Mouse (Mus musculus) MEL (cell line): ENCODE data around the gene Palm. TPM values are rescaled to one million over a fixed set of nuclear protein-coding genes. Genes with fewer than 3 reads are reported as not detected.
A peak's percentile ranks its signal among the peaks of the same experiment; 100 is the strongest.

Source experiments
- DNase-seq: peaks from one replicate; pipeline ENCODE4 v3.0.0; 2011; ENCODE audit warnings: low read depth, low spot score
- H3K27ac ChIP-seq: 2 replicates; pipeline ENCODE4 v1.5.1; 2012; ENCODE audit warnings: low read depth, mild to moderate bottlenecking, control low read depth, low read length, moderate library complexity; ENCODE audit not compliant: control insufficient read depth
- H3K27me3 ChIP-seq, 2 experiments: fragments of 150-350 bp in 1 of 2; sonication (generic) in 1 of 2; 2 replicates each; pipeline ENCODE4 v1.6.1; 2012; ENCODE audit warnings: low read length in 2 of 2, mild to moderate bottlenecking in 2 of 2, improper control_type of control experiment in 1 of 2, moderate library complexity in 1 of 2; ENCODE audit not compliant: insufficient read depth in 2 of 2, control insufficient read depth in 1 of 2
- H3K36me3 ChIP-seq, 2 experiments: 2 replicates each; pipeline ENCODE4 v1.6.1; 2012 to 2014; ENCODE audit warnings: low read length in 2 of 2, improper control_type of control experiment in 1 of 2, inconsistent platforms in 1 of 2, mild to moderate bottlenecking in 1 of 2; ENCODE audit not compliant: insufficient read depth in 2 of 2, control insufficient read depth in 1 of 2
- H3K4me1 ChIP-seq, 2 experiments: fragments of 150-350 bp in 1 of 2; sonication (generic) in 1 of 2; 2 replicates each; pipeline ENCODE4 v1.6.1; 2012; ENCODE audit warnings: low read length in 2 of 2, improper control_type of control experiment in 1 of 2, mild to moderate bottlenecking in 1 of 2; ENCODE audit not compliant: insufficient read depth in 2 of 2, control insufficient read depth in 1 of 2
- H3K4me3 ChIP-seq, 2 experiments: fragments of 150-350 bp in 1 of 2; sonication (generic) in 1 of 2; 2 replicates each; pipeline ENCODE4 v1.5.1; 2012; ENCODE audit warnings: low read depth in 2 of 2, low read length in 2 of 2, mild to moderate bottlenecking in 2 of 2, moderate library complexity in 2 of 2, control low read depth in 1 of 2, improper control_type of control experiment in 1 of 2; ENCODE audit not compliant: control insufficient read depth in 1 of 2, insufficient read depth in 1 of 2
- H3K79me2 ChIP-seq: 2 replicates; pipeline ENCODE4 v1.6.1; 2012; ENCODE audit warnings: mild to moderate bottlenecking, low read length, moderate library complexity; ENCODE audit not compliant: control insufficient read depth, poor library complexity, insufficient read depth
- H3K9ac ChIP-seq: 2 replicates; pipeline ENCODE4 v1.6.1; 2012; ENCODE audit warnings: low read depth, mild to moderate bottlenecking, control low read depth, low read length, moderate library complexity; ENCODE audit not compliant: control insufficient read depth, poor library complexity, severe bottlenecking
- H3K9me3 ChIP-seq: fragments of 150-350 bp; sonication (generic); replicated peaks from 2 replicates; pipeline ENCODE4 v1.6.1; 2012; ENCODE audit warnings: mild to moderate bottlenecking, low read length, improper control_type of control experiment, moderate library complexity; ENCODE audit not compliant: insufficient read depth
- BHLHE40 ChIP-seq: IDR thresholded peaks from 2 replicates; pipeline ENCODE4 v1.6.1; 2012; ENCODE audit warnings: low read depth, mild to moderate bottlenecking, inconsistent platforms, low read length, improper control_type of control experiment, borderline replicate concordance
- ELF1 ChIP-seq: IDR thresholded peaks from 2 replicates; pipeline ENCODE4 v1.6.1; 2014; ENCODE audit warnings: low read depth, mild to moderate bottlenecking, inconsistent platforms, low read length, improper control_type of control experiment, moderate library complexity
- ETS1 ChIP-seq: IDR thresholded peaks from 2 replicates; pipeline ENCODE4 v1.6.1; 2012; ENCODE audit warnings: low read depth, mild to moderate bottlenecking, inconsistent platforms, low read length, improper control_type of control experiment, moderate library complexity
- GABPA ChIP-seq: IDR thresholded peaks from 2 replicates; pipeline ENCODE4 v1.6.1; 2012; ENCODE audit warnings: low read depth, mild to moderate bottlenecking, inconsistent platforms, low read length, improper control_type of control experiment, moderate library complexity
- GATA1 ChIP-seq: IDR thresholded peaks from 2 replicates; pipeline ENCODE4 v1.6.1; 2011; ENCODE audit warnings: low read depth, low read length, improper control_type of control experiment
- HCFC1 ChIP-seq: IDR thresholded peaks from 2 replicates; pipeline ENCODE4 v1.6.1; 2012; ENCODE audit warnings: low read depth, mild to moderate bottlenecking, inconsistent platforms, low read length, improper control_type of control experiment, moderate library complexity
- KAT2A ChIP-seq: conservative IDR thresholded peaks from 2 replicates; pipeline ENCODE4 v1.6.1; 2012; ENCODE audit warnings: low read depth, low read length, improper control_type of control experiment, inconsistent platforms
- MAX ChIP-seq: IDR thresholded peaks from 2 replicates; pipeline ENCODE4 v1.6.1; 2011; ENCODE audit warnings: low read length, improper control_type of control experiment
- MEF2A ChIP-seq: IDR thresholded peaks from 2 replicates; pipeline ENCODE4 v1.6.1; 2014; ENCODE audit warnings: low read depth, mild to moderate bottlenecking, inconsistent platforms, low read length, improper control_type of control experiment; ENCODE audit not compliant: poor library complexity, insufficient replicate concordance, severe bottlenecking; ENCODE audit errors: extremely low read depth
- MXI1 ChIP-seq: IDR thresholded peaks from 2 replicates; pipeline ENCODE4 v1.6.1; 2011; ENCODE audit warnings: mild to moderate bottlenecking, low read depth, low read length, improper control_type of control experiment
- MYB ChIP-seq: IDR thresholded peaks from 2 replicates; pipeline ENCODE4 v1.6.1; 2011; ENCODE audit warnings: mild to moderate bottlenecking, low read depth, low read length, improper control_type of control experiment
- MYC ChIP-seq: IDR thresholded peaks from 2 replicates; pipeline ENCODE4 v1.6.1; 2011; ENCODE audit warnings: low read depth, mild to moderate bottlenecking, low read length, improper control_type of control experiment, moderate library complexity
- NELFE ChIP-seq: IDR thresholded peaks from 2 replicates; pipeline ENCODE4 v1.6.1; 2011; ENCODE audit warnings: low read depth, low read length, improper control_type of control experiment
- RAD21 ChIP-seq: IDR thresholded peaks from 2 replicates; pipeline ENCODE4 v1.6.1; 2011; ENCODE audit warnings: mild to moderate bottlenecking, low read depth, low read length, improper control_type of control experiment
- RCOR1 ChIP-seq: IDR thresholded peaks from 2 replicates; pipeline ENCODE4 v1.6.1; 2012; ENCODE audit warnings: low read depth, mild to moderate bottlenecking, inconsistent platforms, low read length, improper control_type of control experiment
- SIN3A ChIP-seq: IDR thresholded peaks from 2 replicates; pipeline ENCODE4 v1.6.1; 2012; ENCODE audit warnings: low read length, improper control_type of control experiment, inconsistent platforms
- TBP ChIP-seq: IDR thresholded peaks from 2 replicates; pipeline ENCODE4 v1.8.0; 2011; ENCODE audit warnings: low read depth, low read length, improper control_type of control experiment
- TCF12 ChIP-seq: IDR thresholded peaks from 2 replicates; pipeline ENCODE4 v1.6.1; 2014; ENCODE audit warnings: low read depth, mild to moderate bottlenecking, inconsistent platforms, low read length, improper control_type of control experiment, moderate library complexity
- USF2 ChIP-seq, 2 experiments: IDR thresholded peaks; 2 replicates each; pipeline ENCODE4 v1.6.1; 2011 to 2012; ENCODE audit warnings: improper control_type of control experiment in 2 of 2, low read length in 2 of 2, borderline replicate concordance in 1 of 2, inconsistent platforms in 1 of 2, low read depth in 1 of 2, mild to moderate bottlenecking in 1 of 2; ENCODE audit not compliant: insufficient read depth in 1 of 2
- ZKSCAN1 ChIP-seq: IDR thresholded peaks from 2 replicates; pipeline ENCODE4 v1.6.1; 2012; ENCODE audit warnings: low read depth, mild to moderate bottlenecking, inconsistent platforms, low read length, improper control_type of control experiment, moderate library complexity
- ZMIZ1 ChIP-seq: IDR thresholded peaks from 2 replicates; pipeline ENCODE4 v1.6.1; 2012; ENCODE audit warnings: low read depth, mild to moderate bottlenecking, inconsistent platforms, low read length, improper control_type of control experiment, moderate library complexity
- polyA plus RNA-seq, 2 experiments: library from polyadenylated mRNA; stranded (reverse) in 1 of 2; unstranded in 1 of 2; fragments of >175 nt in 1 of 2; fragments of >200 nt in 1 of 2; gene quantifications; 2 replicates each; pipeline versions ENCODE4 v1.2.1 to v1.2.4; 2012; ENCODE audit warnings: low replicate concordance in 2 of 2, low read depth in 1 of 2; ENCODE audit not compliant: insufficient read length in 2 of 2, insufficient read depth in 1 of 2, missing spikeins in 1 of 2
- total RNA-seq: library from RNA; depleted of rRNA; stranded (reverse); fragments of 300-350 nt; gene quantifications from 2 replicates; pipeline ENCODE4 v1.2.3, GENCODE M21; 2012

Gene Palm
- total and polyA plus RNA-seq, 3 experiments, result 4.8 to 15.5 TPM; not detected in 1

GRCm38 (mm10) chr10:79852107-79852789 is 58.9 kb downstream of the Palm start:
- H3K79me2 ChIP-seq, result peaks cover 45% of the 10 kb centered on the region
- TF ChIP-seq HCFC1 (no peak), SIN3A (no peak), RCOR1 (no peak), NELFE (0 out of 2 replicates have a peak, but pooled peaks have one; percentile 11), TCF12 (0 out of 2 replicates have a peak, but pooled peaks have one; percentile 17), MAX (no peak), MYB (no peak), ELF1 (no peak), GATA1 (no peak), TBP (0 out of 2 replicates have a peak, but pooled peaks have one; percentile 8), MEF2A (no peak), ZMIZ1 (no peak), GABPA (no peak), MXI1 (no peak), KAT2A (no peak), MYC (no peak), USF2 (IDR thresholded peaks at IDR 0.05; ENCODE audit: borderline replicate concordance in 1 of 2, insufficient read depth in 1 of 2, low read depth in 1 of 2, low read length in 2 of 2) (no peak), ZKSCAN1 (no peak), BHLHE40 (no peak), ETS1 (no peak), RAD21 (no peak)
- TF ChIP-seq, all 39 proteins: peak for 3
- H3K4me3 ChIP-seq, result peak overlapping the region; percentile 57 to 62
- no peaks in the 10 kb centered on the region for H3K9me3 ChIP-seq
- peaks cover 3 to 22% of the 10 kb centered on the region in 2 experiments; a peak in 3 of 4 replicates for H3K36me3 ChIP-seq
- H3K9ac ChIP-seq, result peak overlapping the region; percentile 85
- DNase-seq, result peak; percentile 43
- H3K27ac ChIP-seq, result peak overlapping the region; percentile 96
- H3K4me1 ChIP-seq, result peaks cover 4 to 31% of the 10 kb centered on the region in 2 experiments
- H3K27me3 ChIP-seq, result no peaks in the 10 kb centered on the region
